Mouse (Mus musculus) erythroblast, embryonic 14.5 days (primary cell): ENCODE measurements at regions not wholly inside any gene's neighbourhood (a gene's known extent, or its start where the extent isn't known, plus 50 kb on each side); places are given as distances from the start of the nearest gene placed in this dataset.

Source experiments
- GATA1 ChIP-seq: IDR thresholded peaks from 2 replicates; pipeline ENCODE4 v1.6.1; 2012; ENCODE audit warnings: low read length, inconsistent platforms, mixed read lengths
- TAL1 ChIP-seq: IDR thresholded peaks from 3 replicates; pipeline ENCODE4 v1.6.1; 2012; ENCODE audit warnings: low read length, inconsistent platforms, mixed read lengths

DNA sequence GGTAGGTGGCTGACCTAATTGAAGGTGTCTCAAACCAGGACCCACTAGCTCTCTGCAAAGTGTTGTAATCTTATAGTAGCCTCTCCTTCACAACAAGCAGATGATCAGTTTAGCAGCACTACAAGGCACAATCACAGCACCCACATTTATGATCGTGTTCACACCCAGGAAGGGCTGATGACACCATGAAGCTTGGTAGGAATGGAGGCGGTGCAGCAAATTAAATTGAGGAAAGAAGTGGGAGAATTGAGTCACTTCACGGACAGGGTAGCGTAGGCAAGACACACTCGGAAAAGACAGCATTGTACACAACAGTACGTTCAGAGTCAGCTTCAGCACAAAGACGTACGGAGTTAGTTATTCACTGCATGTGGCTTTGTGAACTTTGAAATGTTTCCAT lies 94.4 kb upstream of the Serp2 start:
- TF ChIP-seq GATA1 (no peak), TAL1 (no peak)
